ENCODE assay signal across 8 mouse cellular contexts in the genomic region with DNA sequence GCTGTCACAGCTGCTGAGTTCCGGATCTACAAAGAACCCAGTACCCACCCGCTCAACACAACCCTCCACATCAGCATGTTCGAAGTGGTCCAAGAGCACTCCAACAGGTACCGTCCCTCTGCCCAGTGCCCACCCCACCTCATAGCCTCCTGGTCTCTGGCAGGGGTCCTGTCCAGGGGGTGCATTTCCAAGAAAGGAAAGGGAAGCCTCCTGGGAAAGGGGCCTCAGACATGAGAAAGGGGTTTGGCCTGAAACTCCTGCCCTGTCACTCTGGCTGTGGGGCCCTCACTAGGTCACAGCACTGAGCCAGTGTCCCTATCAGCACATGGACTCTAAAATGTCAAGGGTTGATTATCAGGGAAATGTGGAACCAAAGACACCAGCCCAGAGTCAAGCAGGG. TPM values are rescaled to one million over a fixed set of nuclear protein-coding genes. Genes with fewer than 3 reads are reported as not detected.
"Had no signal": no experiment of that assay in that cellular context is flagged by ENCODE, and none has a peak within 500 bp of the region (broad histone marks: within the 10 kb centered on the region; RNA-seq: fewer than 3 reads in every experiment).

No protein-coding gene starts in this region.

RNA-seq across cellular contexts. Expression of gene Oxct2b, which starts 1.4 kb away (rescaled TPM):
- polyA plus RNA-seq: embryonic facial prominence, embryonic 11.5 days; embryonic facial prominence, embryonic 13.5 days; embryonic facial prominence, embryonic 14.5 days; erythroblast, embryonic 14.5 days; forebrain, embryonic 10.5 days; forebrain, embryonic 11.5 days; forebrain, embryonic 13.5 days had no signal

RNA-seq across cellular contexts. Expression of gene Bmp8b, which starts 9.7 kb away (rescaled TPM):
- polyA plus RNA-seq: erythroblast, embryonic 14.5 days; heart, adult 2 months had no signal
